Mouse (Mus musculus) neural tube, embryonic 14.5 days (tissue): ENCODE measurements at regions not wholly inside any gene's neighbourhood (a gene's known extent, or its start where the extent isn't known, plus 50 kb on each side); places are given as distances from the start of the nearest gene placed in this dataset.
"Not testable (repeated sequence)": the region's sequence is repeated elsewhere in the genome, so short reads cannot be mapped to it uniquely, and the experiment has no call there.

ENCODE experiments used
- ATAC-seq: fragments of 200-750 bp; cut with Nextera tagmentation; 2 replicates; pipeline ENCODE4 v1.8.0; 2017; ENCODE audit warnings: low read depth, mild to moderate bottlenecking, moderate TSS enrichment, moderate library complexity
- H3K27ac ChIP-seq: fragments of 300-500 bp; sonication (generic); 2 replicates; pipeline ENCODE4 v1.5.1; 2014; ENCODE audit warnings: low read depth, mild to moderate bottlenecking, control low read depth, low read length, moderate library complexity, mixed read lengths
- H3K27me3 ChIP-seq: fragments of 300-500 bp; sonication (generic); 2 replicates; pipeline ENCODE4 v1.6.1; 2014; ENCODE audit warnings: low read length; ENCODE audit not compliant: control insufficient read depth, insufficient read depth
- H3K36me3 ChIP-seq: fragments of 300-500 bp; sonication (generic); 2 replicates; pipeline ENCODE4 v1.6.1; 2014; ENCODE audit warnings: low read length, mixed read lengths; ENCODE audit not compliant: control insufficient read depth, insufficient read depth
- H3K4me1 ChIP-seq: fragments of 300-500 bp; sonication (generic); 2 replicates; pipeline ENCODE4 v1.6.1; 2014; ENCODE audit warnings: low read length; ENCODE audit not compliant: control insufficient read depth, insufficient read depth
- H3K4me2 ChIP-seq: fragments of 300-500 bp; sonication (generic); 2 replicates; pipeline ENCODE4 v1.6.1; 2014; ENCODE audit warnings: mild to moderate bottlenecking, low read depth, low read length, control low read depth
- H3K4me3 ChIP-seq: fragments of 300-500 bp; sonication (generic); 2 replicates; pipeline ENCODE4 v1.5.1; 2014; ENCODE audit warnings: low read depth, low read length, control low read depth, mixed read lengths
- H3K9ac ChIP-seq: fragments of 300-500 bp; sonication (generic); replicated peaks from 2 replicates; pipeline ENCODE4 v1.6.1; 2014; ENCODE audit warnings: low read depth, mild to moderate bottlenecking, control low read depth, low read length, mixed read lengths
- H3K9me3 ChIP-seq: fragments of 300-500 bp; sonication (generic); 2 replicates; pipeline ENCODE4 v1.6.1; 2016; ENCODE audit warnings: low read length; ENCODE audit not compliant: control insufficient read depth
- WGBS: fragments of 180-500 bp; shearing (Covaris S2); extraction: QIAGEN DNeasy Blood & Tissue Kit; methylation state at CpG from one replicate; pipeline ENCODE4 v1.1.7; 2014; 5-methylcytosine and 5-hydroxymethylcytosine counted together

- Histone ChIP-seq H3K27ac (no peak overlapping the region), H3K4me2 (no peak overlapping the region), H3K9me3 (no peaks in the 10 kb centered on the region), H3K9ac (no peak overlapping the region), H3K27me3 (no peaks in the 10 kb centered on the region), H3K4me3 (no peak overlapping the region), H3K36me3 (no peaks in the 10 kb centered on the region), H3K4me1 (no peaks in the 10 kb centered on the region)
- ATAC-seq = no peak
These were observed 51.4 kb upstream of the Dpt start for GRCm38 (mm10) chr1:164744955-164745608.

GRCm38 (mm10) chr1:164744499-164744898 is 51.9 kb upstream of the Dpt start:
- Histone ChIP-seq H3K4me1 (no peaks in the 10 kb centered on the region), H3K4me3 (no peak overlapping the region), H3K9me3 (no peaks in the 10 kb centered on the region), H3K27me3 (no peaks in the 10 kb centered on the region), H3K9ac (no peak overlapping the region), H3K4me2 (no peak overlapping the region), H3K27ac (no peak overlapping the region), H3K36me3 (no peaks in the 10 kb centered on the region)
- WGBS = 77% methylated on average over 3 of the region's 3 CpGs
- no peak for ATAC-seq

- H3K4me1 ChIP-seq, H3K27me3 ChIP-seq, H3K4me2 ChIP-seq, H3K9me3 ChIP-seq, H3K27ac ChIP-seq, H3K4me3 ChIP-seq, ATAC-seq, H3K9ac ChIP-seq, H3K36me3 ChIP-seq: not testable (repeated sequence)
- 95% methylated on average over 8 of the region's 9 CpGs for WGBS
These were observed 53.5 kb upstream of the Dpt start for GRCm38 (mm10) chr1:164742897-164743296.

GRCm38 (mm10) chr1:164735646-164736045 is 60.8 kb upstream of the Dpt start:
- ATAC-seq = no peak
- Histone ChIP-seq H3K9me3 (no peaks in the 10 kb centered on the region), H3K4me2 (no peak overlapping the region), H3K4me3 (no peak overlapping the region), H3K27me3 (no peaks in the 10 kb centered on the region), H3K36me3 (no peaks in the 10 kb centered on the region), H3K9ac (no peak overlapping the region), H3K4me1 (no peaks in the 10 kb centered on the region), H3K27ac (no peak overlapping the region)
- 77% methylated on average over 1 of the region's 1 CpGs for WGBS

- 87% methylated on average over 3 of the region's 3 CpGs for WGBS
These were observed 62.7 kb upstream of the Dpt start for GRCm38 (mm10) chr1:164733741-164734140.

DNA sequence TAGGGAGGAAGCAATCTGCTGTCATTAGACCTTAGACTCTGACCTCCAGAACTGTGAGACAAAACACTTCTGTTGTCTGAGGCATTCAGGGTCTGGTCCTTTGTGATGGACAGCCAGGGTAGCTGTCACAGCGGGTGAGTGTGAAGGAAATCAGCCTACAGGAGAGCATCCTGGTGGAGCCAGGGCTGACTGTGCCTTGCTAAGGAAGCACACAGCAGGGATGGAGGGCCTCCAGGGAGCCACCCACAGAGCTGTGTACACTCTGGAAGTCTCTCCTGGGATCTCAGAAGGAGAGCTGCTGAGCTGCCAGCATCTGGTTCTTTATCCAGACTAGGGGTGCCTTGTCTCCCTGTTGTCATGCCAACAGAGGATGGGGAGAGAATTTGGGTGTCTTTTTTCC is 74.4 kb upstream of the Dpt start:
- no peak for ATAC-seq
- Histone ChIP-seq H3K4me3 (no peak overlapping the region), H3K9ac (no peak overlapping the region), H3K27me3 (no peaks in the 10 kb centered on the region), H3K4me1 (no peaks in the 10 kb centered on the region), H3K9me3 (no peaks in the 10 kb centered on the region), H3K27ac (no peak overlapping the region), H3K4me2 (no peak overlapping the region), H3K36me3 (no peaks in the 10 kb centered on the region)
- 0% methylated on average over 1 of the region's 1 CpGs for WGBS

More at GRCm38 (mm10) chr1:164733741-164734140, 62.7 kb upstream of the Dpt start:
- H3K9ac ChIP-seq = no peak overlapping the region
- H3K4me1 ChIP-seq = no peaks in the 10 kb centered on the region
- no peaks in the 10 kb centered on the region for H3K9me3 ChIP-seq
- H3K4me2 ChIP-seq = no peak overlapping the region
- H3K4me3 ChIP-seq = no peak overlapping the region
- no peaks in the 10 kb centered on the region for H3K36me3 ChIP-seq
- no peak overlapping the region for H3K27ac ChIP-seq
- H3K27me3 ChIP-seq = no peaks in the 10 kb centered on the region
- ATAC-seq = no peak

- WGBS = 88% methylated on average over 2 of the region's 2 CpGs
- no peak overlapping the region for H3K4me2 ChIP-seq
- ATAC-seq = no peak
These were observed 81.5 kb upstream of the Dpt start for GRCm38 (mm10) chr1:164714905-164715304.

GRCm38 (mm10) chr1:164713798-164714551 is 82.5 kb upstream of the Dpt start:
- H3K9ac ChIP-seq = no peak overlapping the region
- H3K27me3 ChIP-seq = no peaks in the 10 kb centered on the region
- no peak for ATAC-seq

More at GRCm38 (mm10) chr1:164714905-164715304, 81.5 kb upstream of the Dpt start:
- no peaks in the 10 kb centered on the region for H3K4me1 ChIP-seq
- H3K4me3 ChIP-seq = no peak overlapping the region
- no peaks in the 10 kb centered on the region for H3K27me3 ChIP-seq
- no peak overlapping the region for H3K9ac ChIP-seq
- H3K27ac ChIP-seq = no peak overlapping the region
- H3K36me3 ChIP-seq = no peaks in the 10 kb centered on the region
- H3K9me3 ChIP-seq = no peaks in the 10 kb centered on the region

DNA sequence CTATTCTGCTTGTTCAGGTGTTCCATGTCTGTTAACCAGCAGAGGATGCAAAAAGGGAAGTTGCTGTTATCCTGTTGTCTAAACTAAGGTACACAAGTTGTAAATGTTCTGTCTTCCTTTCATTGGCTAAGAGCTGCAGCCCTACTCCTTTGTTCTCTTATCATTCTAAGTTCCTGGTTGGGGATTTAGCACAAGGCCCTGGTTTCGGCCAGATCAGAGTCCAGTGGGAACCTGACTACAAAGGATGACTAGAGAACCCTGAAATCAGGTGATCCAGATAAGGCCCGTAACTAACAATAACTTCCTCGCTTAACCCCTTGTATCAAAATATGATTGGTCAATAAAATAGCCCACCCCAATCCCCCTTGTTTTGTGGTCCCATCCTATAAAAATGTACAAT is 83.9 kb upstream of the Dpt start:
- Histone ChIP-seq H3K9me3 (no peaks in the 10 kb centered on the region), H3K4me1 (no peaks in the 10 kb centered on the region), H3K27ac (no peak overlapping the region), H3K9ac (no peak overlapping the region), H3K4me3 (no peak overlapping the region), H3K36me3 (no peaks in the 10 kb centered on the region), H3K4me2 (no peak overlapping the region), H3K27me3 (no peaks in the 10 kb centered on the region)
- ATAC-seq = no peak
- WGBS = 92% methylated on average over 3 of the region's 3 CpGs

More at GRCm38 (mm10) chr1:164713798-164714551, 82.5 kb upstream of the Dpt start:
- H3K36me3 ChIP-seq = no peaks in the 10 kb centered on the region
- no peaks in the 10 kb centered on the region for H3K4me1 ChIP-seq
- H3K4me3 ChIP-seq = no peak overlapping the region
- no peaks in the 10 kb centered on the region for H3K9me3 ChIP-seq
- H3K4me2 ChIP-seq = no peak overlapping the region
- WGBS = 74% methylated on average over 4 of the region's 4 CpGs
- no peak overlapping the region for H3K27ac ChIP-seq
